Mouse (Mus musculus) embryonic fibroblast, embryonic 13.5 days (primary cell): ENCODE data around the gene Luzp1. TPM values are rescaled to one million over a fixed set of nuclear protein-coding genes. Genes with fewer than 3 reads are reported as not detected.
A peak's percentile ranks its signal among the peaks of the same experiment; 100 is the strongest.

Experiments used
- H3K27ac ChIP-seq: 2 replicates; pipeline ENCODE4 v1.5.1; 2012; ENCODE audit warnings: low read length, control low read depth, inconsistent platforms; ENCODE audit not compliant: insufficient read depth
- H3K4me1 ChIP-seq: 2 replicates; pipeline ENCODE4 v1.6.1; 2011; ENCODE audit warnings: low read length; ENCODE audit not compliant: control insufficient read depth, insufficient read depth
- H3K4me3 ChIP-seq: 2 replicates; pipeline ENCODE4 v1.5.1; 2011; ENCODE audit warnings: mild to moderate bottlenecking, control low read depth, low read length; ENCODE audit not compliant: insufficient read depth
- CTCF ChIP-seq: IDR thresholded peaks from 2 replicates; pipeline ENCODE4 v1.5.1; 2011; ENCODE audit warnings: mild to moderate bottlenecking, control low read depth, low read length, moderate library complexity, borderline replicate concordance; ENCODE audit not compliant: insufficient read depth
- POLR2A ChIP-seq: IDR thresholded peaks from 2 replicates; pipeline ENCODE4 v1.6.1; 2011; ENCODE audit warnings: low read depth, mild to moderate bottlenecking, control low read depth, low read length, moderate library complexity
- polyA plus RNA-seq: library from polyadenylated mRNA; stranded (reverse); fragments of >200 nt; gene quantifications from 2 replicates; pipeline ENCODE4 v1.2.4, GENCODE M21; 2011; ENCODE audit warnings: low read depth; ENCODE audit not compliant: missing spikeins, insufficient read length

The Luzp1 gene
- polyA plus RNA-seq, 1 experiment, result 58.5 TPM

DNA sequence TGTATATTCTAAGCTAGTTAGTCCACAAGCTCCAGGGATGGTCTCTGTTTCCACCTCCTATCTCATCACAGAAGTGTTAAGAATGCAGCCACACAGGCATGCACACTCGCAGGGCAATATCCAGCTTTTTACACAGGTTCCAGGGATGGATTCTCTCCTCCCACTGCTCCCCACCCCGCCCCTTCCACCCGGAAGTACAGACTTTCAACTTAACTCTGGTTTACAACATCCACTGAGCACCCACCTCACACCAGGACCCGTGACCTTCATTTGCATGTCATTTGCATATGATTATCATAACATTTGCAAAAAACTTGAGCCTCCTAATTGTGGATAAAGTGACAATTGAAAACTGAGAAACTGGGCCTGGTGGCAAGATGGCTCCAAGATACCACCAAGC lies 25.0 kb upstream of the Luzp1 start:
- Histone ChIP-seq H3K4me1 (peaks cover 4% of the 10 kb centered on the region; the same call in 1 of the 2 replicates), H3K27ac (no peak overlapping the region), H3K4me3 (no peak overlapping the region)
- TF ChIP-seq CTCF, result no peak
- TF ChIP-seq POLR2A, result no peak

GRCm38 (mm10) chr4:136449795-136450194 lies 19.8 kb upstream of the Luzp1 start:
- Histone ChIP-seq H3K27ac (no peak overlapping the region), H3K4me1 (peaks cover 6% of the 10 kb centered on the region; the same call in 1 of the 2 replicates), H3K4me3 (no peak overlapping the region)
- TF ChIP-seq POLR2A, result no peak
- TF ChIP-seq CTCF, result no peak

DNA sequence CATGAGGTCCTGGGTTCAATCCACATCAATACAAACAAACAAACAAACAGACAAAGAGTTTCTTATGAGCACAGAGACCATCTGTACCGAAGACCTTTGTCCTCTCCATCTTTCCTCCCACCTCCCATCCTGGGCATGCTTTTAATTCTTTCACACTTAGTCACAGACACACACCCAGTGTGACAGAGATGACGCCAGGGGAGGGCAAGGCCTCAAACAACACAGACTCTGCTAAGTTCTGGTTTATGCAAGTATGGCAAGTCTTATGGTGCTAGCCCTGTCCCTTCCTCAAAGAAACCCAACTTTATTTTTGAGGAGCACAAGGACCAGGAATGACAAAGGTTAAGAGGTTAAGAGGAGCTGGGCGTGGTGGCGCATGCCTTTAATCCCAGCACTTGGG lies 19.3 kb upstream of the Luzp1 start:
- TF ChIP-seq POLR2A, result no peak
- no peak for TF ChIP-seq CTCF
- H3K4me3 ChIP-seq, result no peak overlapping the region
- H3K27ac ChIP-seq, result no peak overlapping the region
- H3K4me1 ChIP-seq, result peaks cover 6% of the 10 kb centered on the region; the same call in 1 of the 2 replicates

DNA sequence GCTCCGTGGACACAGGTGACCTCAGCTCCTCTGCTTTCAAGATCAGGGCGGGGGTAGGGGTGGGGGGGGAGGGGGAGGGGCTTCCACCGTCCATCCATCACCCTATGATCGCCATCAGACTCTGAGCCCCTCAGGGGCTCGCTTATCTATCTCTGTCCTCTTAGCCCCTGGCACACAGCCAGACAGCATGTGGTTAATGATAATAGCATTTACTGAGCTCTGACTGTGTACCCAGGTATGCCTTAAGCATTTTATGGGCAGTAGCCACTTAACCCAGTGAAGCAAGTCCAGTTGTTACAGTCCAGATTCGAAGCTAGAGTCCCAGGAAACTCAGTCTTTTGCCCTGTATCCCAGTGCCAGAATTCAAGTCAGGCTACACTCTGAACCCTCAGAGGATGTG lies 18.0 kb upstream of the Luzp1 start:
- peaks cover 6% of the 10 kb centered on the region; the same call in 1 of the 2 replicates for H3K4me1 ChIP-seq
- H3K4me3 ChIP-seq, result no peak overlapping the region
- no peak overlapping the region for H3K27ac ChIP-seq
- no peak for TF ChIP-seq POLR2A
- no peak for TF ChIP-seq CTCF

DNA sequence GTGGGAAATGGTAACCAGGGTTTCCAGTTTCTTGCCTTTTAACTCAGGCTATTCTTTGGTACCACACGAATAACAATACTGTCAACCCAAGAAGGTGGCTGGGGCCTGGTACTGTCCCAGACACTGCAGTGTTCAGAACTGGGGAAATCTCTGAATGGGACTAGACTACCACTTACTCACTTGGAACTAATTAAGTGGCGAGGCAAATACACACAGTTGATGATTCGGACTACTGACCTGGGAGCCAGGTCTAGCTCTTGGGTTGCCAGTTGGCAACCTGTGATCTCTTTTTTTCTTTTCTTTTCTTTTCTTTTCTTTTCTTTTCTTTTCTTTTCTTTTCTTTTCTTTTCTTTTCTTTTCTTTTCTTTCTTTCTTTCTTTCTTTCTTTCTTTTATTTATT lies 17.3 kb upstream of the Luzp1 start:
- Histone ChIP-seq H3K27ac (no peak overlapping the region), H3K4me1 (peaks cover 6% of the 10 kb centered on the region; the same call in 1 of the 2 replicates), H3K4me3 (no peak overlapping the region)
- no peak for TF ChIP-seq POLR2A
- TF ChIP-seq CTCF, result no peak

- H3K4me1 ChIP-seq, result peaks cover 6% of the 10 kb centered on the region; the same call in 1 of the 2 replicates
- no peak overlapping the region for H3K4me3 ChIP-seq
- H3K27ac ChIP-seq, result no peak overlapping the region
- TF ChIP-seq CTCF (no peak), POLR2A (no peak)
These were observed 16.8 kb upstream of the Luzp1 start for GRCm38 (mm10) chr4:136452792-136453191.

DNA sequence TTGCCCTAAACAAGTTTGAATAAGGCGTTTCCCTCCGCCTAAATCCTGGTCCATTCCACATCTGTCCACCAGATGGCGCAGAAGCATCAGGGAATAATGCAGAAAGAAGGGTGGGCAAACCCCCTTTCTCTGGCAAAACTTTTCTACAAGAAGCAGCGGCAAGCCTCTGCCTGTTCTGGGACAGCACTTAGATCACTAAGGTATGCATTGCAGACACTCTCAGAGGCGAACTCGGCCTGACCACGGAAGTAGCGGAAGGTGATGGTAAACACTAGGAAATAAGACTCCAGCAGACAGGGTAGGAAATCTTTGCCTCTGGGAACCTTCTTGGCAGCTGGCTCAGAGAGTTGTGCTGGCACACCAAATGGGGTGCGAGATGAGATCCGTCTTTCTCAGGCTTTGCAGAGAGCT lies 14.7 kb upstream of the Luzp1 start:
- Histone ChIP-seq H3K27ac (no peak overlapping the region), H3K4me1 (peaks cover 6% of the 10 kb centered on the region; the same call in 1 of the 2 replicates), H3K4me3 (peak overlapping the region; percentile 8)
- TF ChIP-seq POLR2A (no peak), CTCF (peak; percentile 65; the same call in 1 of the 2 replicates)

DNA sequence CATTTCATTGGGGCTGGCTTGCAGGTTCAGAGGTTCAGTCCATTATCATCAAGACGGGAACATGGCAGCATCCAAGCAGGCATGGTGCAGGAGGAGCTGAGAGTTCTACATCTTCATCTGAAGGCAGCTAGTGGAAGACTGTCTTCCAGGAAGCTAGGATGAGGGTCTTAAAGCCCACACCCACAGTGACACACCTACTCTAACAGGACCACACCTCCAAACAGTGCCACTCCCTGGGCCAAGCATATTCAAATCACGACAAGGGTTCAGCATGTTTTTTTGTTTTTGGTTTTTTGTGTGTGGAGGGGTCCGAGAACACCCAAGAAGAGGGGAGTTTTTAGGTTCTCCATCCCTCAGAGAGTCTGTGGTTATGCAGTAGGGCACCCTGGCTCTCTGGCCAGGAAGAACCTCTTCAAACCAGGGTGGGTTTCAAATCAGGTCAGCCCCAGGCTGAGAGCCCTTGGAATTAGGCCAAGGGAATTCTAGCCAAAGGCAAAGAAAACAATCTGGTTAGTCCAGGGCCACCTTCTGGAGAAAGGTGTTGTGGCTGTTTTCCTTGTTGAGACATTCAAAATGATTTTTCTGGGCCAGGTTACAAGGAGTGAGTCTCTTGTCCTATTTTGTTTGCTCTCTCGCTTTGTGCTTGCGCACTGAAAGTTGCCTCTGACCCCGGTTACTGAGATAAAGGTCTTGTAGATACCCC lies 12.9 kb upstream of the Luzp1 start:
- peaks cover 2% of the 10 kb centered on the region for H3K4me1 ChIP-seq
- no peak overlapping the region for H3K4me3 ChIP-seq
- TF ChIP-seq CTCF (no peak), POLR2A (no peak)
- no peak overlapping the region for H3K27ac ChIP-seq

DNA sequence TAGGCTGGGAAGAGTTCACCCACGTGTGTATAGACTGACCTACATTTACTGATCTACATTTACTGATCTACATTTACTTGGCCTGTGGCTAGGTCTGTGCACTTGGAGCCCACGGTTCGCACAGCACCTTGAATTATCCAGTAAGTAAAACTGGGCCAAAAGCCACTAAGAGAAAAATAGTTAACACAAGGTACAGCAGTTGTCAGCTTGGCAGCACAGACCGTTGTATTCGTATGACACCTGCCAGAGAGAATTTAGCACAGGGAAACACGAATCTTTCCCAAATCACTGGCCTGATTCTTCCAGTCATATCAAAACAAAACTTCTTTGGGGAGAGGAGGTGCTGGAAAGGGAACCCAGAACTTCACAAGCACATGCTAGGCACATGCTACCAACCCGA lies 11.3 kb upstream of the Luzp1 start:
- H3K4me3 ChIP-seq, result no peak overlapping the region
- no peaks in the 10 kb centered on the region; the same call in 1 of the 2 replicates for H3K4me1 ChIP-seq
- H3K27ac ChIP-seq, result no peak overlapping the region
- TF ChIP-seq POLR2A (no peak), CTCF (no peak)

DNA sequence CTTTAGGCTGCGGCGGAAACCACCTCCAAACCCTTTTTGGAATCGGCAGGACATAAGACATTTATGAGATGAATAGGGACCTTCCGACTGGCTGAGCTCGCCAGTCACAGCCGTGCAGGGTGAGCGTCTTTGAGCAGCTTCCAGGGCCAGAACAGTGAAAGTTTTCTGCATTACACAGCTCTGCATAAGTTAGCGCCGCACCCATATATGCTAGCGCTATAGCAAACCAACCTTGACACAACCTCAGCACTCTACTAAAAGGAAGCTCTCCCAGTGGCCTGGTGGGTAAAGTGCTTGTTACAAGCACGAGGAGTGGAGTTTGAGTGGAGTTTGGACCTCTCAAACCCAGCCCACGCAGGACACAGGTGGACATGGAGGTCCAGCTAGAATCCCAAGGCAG lies 10.4 kb upstream of the Luzp1 start:
- H3K4me3 ChIP-seq, result no peak overlapping the region
- no peak overlapping the region for H3K27ac ChIP-seq
- no peak for TF ChIP-seq POLR2A
- no peak for TF ChIP-seq CTCF

GRCm38 (mm10) chr4:136461206-136461605 lies 8.4 kb upstream of the Luzp1 start:
- Histone ChIP-seq H3K4me3 (no peak overlapping the region), H3K27ac (peak overlapping the region; percentile 95; the same call in 1 of the 2 replicates), H3K4me1 (peaks cover 6% of the 10 kb centered on the region; the same call in 1 of the 2 replicates)
- no peak for TF ChIP-seq CTCF
- TF ChIP-seq POLR2A, result no peak

More for the DNA sequence above, 10.4 kb upstream of the Luzp1 start:
- H3K4me1 ChIP-seq, result no peaks in the 10 kb centered on the region; the same call in 1 of the 2 replicates
